Mouse (Mus musculus) liver, embryonic 13.5 days (tissue): ENCODE data around the gene Fnbp4. TPM values are rescaled to one million over a fixed set of nuclear protein-coding genes. Genes with fewer than 3 reads are reported as not detected.
"Not testable (repeated sequence)": the region's sequence is repeated elsewhere in the genome, so short reads cannot be mapped to it uniquely, and the experiment has no call there.

Experiments
- ATAC-seq: fragments of 200-750 bp; cut with Nextera tagmentation; 2 replicates; pipeline ENCODE4 v1.8.0; 2017; ENCODE audit warnings: low read depth, mild to moderate bottlenecking, moderate number of reproducible peaks, moderate library complexity
- DNase-seq: peaks from one replicate; pipeline ENCODE4 v3.0.0; 2022
- H3K27ac ChIP-seq: fragments of 300-500 bp; sonication (generic); 2 replicates; pipeline ENCODE4 v1.5.1; 2015; ENCODE audit warnings: moderate library complexity, mild to moderate bottlenecking, inconsistent platforms
- H3K27me3 ChIP-seq: fragments of 300-500 bp; sonication (generic); 2 replicates; pipeline ENCODE4 v1.6.1; 2015; ENCODE audit warnings: mild to moderate bottlenecking, inconsistent platforms
- H3K36me3 ChIP-seq: fragments of 300-500 bp; sonication (generic); 2 replicates; pipeline ENCODE4 v1.6.1; 2015; ENCODE audit warnings: mild to moderate bottlenecking, inconsistent platforms
- H3K4me1 ChIP-seq: fragments of 300-500 bp; sonication (generic); replicated peaks from 2 replicates; pipeline ENCODE4 v1.6.1; 2015; ENCODE audit warnings: inconsistent platforms
- H3K4me2 ChIP-seq: fragments of 300-500 bp; sonication (generic); 2 replicates; pipeline ENCODE4 v1.6.1; 2015; ENCODE audit warnings: inconsistent platforms, mild to moderate bottlenecking, moderate library complexity
- H3K4me3 ChIP-seq: fragments of 300-500 bp; sonication (generic); replicated peaks from 2 replicates; pipeline ENCODE4 v1.5.1; 2015; ENCODE audit warnings: mild to moderate bottlenecking, inconsistent platforms
- H3K9ac ChIP-seq: fragments of 300-500 bp; sonication (generic); 2 replicates; pipeline ENCODE4 v1.6.1; 2015; ENCODE audit warnings: mild to moderate bottlenecking, inconsistent platforms
- H3K9me3 ChIP-seq: fragments of 300-500 bp; sonication (generic); replicated peaks from 2 replicates; pipeline ENCODE4 v1.6.1; 2016; ENCODE audit warnings: inconsistent platforms
- WGBS: fragments of 180-500 bp; shearing (Covaris S2); methylation state at CpG from one replicate; pipeline ENCODE4 v1.1.7; 2015; ENCODE audit not compliant: insufficient replicate concordance; 5-methylcytosine and 5-hydroxymethylcytosine counted together
- polyA plus RNA-seq: library from polyadenylated mRNA; unstranded; fragments of >200 nt; fragmentation: Nextera tagmentation; extraction: Ambion mirVana; gene quantifications from 2 replicates; pipeline ENCODE4 v1.2.1, GENCODE M21; 2015

Fnbp4 gene
- polyA plus RNA-seq, 1 experiment from 2014 or later: 30.4 TPM

- Histone ChIP-seq H3K27ac (no peak overlapping the region), H3K9ac (no peak overlapping the region)
- peak; percentile 53; the same call in 1 of the 2 replicates for ATAC-seq
These were observed 37.8 kb downstream of the Fnbp4 start for GRCm38 (mm10) chr2:90782901-90783486.

GRCm38 (mm10) chr2:90788126-90788525, 43.0 kb downstream of the Fnbp4 start:
- no peak overlapping the region for H3K27ac ChIP-seq
- DNase-seq: no peak
- H3K4me2 ChIP-seq: no peak overlapping the region
- no peaks in the 10 kb centered on the region for H3K36me3 ChIP-seq
- no peaks in the 10 kb centered on the region for H3K9me3 ChIP-seq
- H3K9ac ChIP-seq: no peak overlapping the region
- H3K4me1 ChIP-seq: no peaks in the 10 kb centered on the region
- no peak overlapping the region for H3K4me3 ChIP-seq
- 56% methylated on average over 2 of the region's 2 CpGs for WGBS
- peaks cover 16% of the 10 kb centered on the region for H3K27me3 ChIP-seq
- ATAC-seq: no peak

More at GRCm38 (mm10) chr2:90782901-90783486, 37.8 kb downstream of the Fnbp4 start:
- H3K36me3 ChIP-seq: peaks cover 32% of the 10 kb centered on the region
- 3% methylated on average over 28 of the region's 29 CpGs for WGBS
- peaks cover 29% of the 10 kb centered on the region for H3K27me3 ChIP-seq
- H3K4me1 ChIP-seq: peaks cover 12% of the 10 kb centered on the region
- DNase-seq: no peak
- H3K4me2 ChIP-seq: peak overlapping the region; percentile 60
- H3K4me3 ChIP-seq: peak overlapping the region; percentile 48
- no peaks in the 10 kb centered on the region for H3K9me3 ChIP-seq

DNA sequence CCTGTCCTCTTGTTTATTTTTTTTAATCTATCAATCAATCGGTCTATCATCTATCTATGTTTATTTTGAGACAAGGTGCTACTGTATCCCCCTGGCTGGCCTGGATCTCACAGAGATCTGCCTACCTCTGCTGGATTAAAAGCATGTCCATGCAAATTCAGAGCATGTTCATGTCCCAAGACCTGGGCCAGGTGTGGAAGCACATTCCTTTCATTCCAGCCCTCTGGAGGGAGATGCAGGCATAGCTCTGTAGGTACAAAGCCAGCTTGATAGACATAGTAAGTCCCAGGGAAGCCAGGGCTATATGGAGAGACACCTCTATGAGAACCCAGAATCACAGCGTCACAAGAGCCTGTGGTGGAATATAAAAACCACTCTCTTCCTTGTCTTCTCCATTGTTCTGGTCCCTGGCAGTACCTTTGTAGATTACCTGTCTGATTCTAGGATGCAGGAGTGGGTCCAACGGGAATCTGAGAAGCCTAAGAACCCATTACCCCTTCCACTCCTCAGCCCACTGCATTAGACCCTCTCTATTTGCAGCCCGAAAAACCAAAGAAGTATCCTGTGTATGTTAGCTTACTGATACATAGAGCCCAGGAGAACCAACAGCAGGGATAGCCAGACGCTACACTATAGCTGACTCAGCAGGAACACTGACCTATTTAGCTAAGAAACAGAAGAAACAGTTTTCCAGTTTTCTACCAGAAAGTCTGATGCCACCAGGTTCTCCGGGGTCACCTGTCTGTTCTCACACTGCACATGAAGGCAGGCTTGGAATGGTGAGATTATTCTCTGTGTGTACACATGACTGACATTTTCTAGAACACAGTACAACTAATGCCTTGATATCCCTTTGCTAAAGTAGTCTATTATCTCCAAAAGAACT, 63.3 kb downstream of the Fnbp4 start:
- ATAC-seq (no peak), DNase-seq (no peak)
- Histone ChIP-seq H3K9me3 (no peaks in the 10 kb centered on the region), H3K27ac (no peak overlapping the region), H3K4me1 (no peaks in the 10 kb centered on the region), H3K9ac (no peak overlapping the region), H3K4me2 (no peak overlapping the region), H3K4me3 (no peak overlapping the region), H3K27me3 (no peaks in the 10 kb centered on the region), H3K36me3 (no peaks in the 10 kb centered on the region)
- 57% methylated on average over 6 of the region's 6 CpGs for WGBS

DNA sequence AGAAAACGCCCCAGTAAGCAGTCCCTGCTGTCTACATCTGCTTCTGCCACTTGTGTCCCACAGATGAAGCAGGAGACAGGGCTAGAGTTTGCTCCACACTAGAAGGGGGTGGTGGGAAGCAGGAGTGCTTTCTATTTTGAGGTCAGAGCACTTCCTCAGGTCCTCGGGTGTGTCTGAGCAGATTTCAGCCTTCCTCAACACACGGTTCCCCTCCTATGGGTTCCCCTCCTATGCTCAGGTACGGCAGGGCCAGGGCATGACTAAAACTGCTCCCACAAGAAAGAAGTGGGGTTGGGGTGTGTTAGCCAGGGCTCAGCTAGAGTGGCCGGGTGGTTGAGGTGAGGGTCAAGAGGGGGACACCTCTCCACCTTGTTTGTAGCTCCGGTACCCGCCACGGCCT, 65.6 kb downstream of the Fnbp4 start:
- Histone ChIP-seq H3K4me1 (no peaks in the 10 kb centered on the region), H3K27me3 (no peaks in the 10 kb centered on the region), H3K9ac (no peak overlapping the region), H3K27ac (no peak overlapping the region), H3K4me2 (no peak overlapping the region), H3K4me3 (no peak overlapping the region), H3K9me3 (no peaks in the 10 kb centered on the region), H3K36me3 (no peaks in the 10 kb centered on the region)
- 61% methylated on average over 8 of the region's 8 CpGs for WGBS
- DNase-seq: no peak
- no peak for ATAC-seq

DNA sequence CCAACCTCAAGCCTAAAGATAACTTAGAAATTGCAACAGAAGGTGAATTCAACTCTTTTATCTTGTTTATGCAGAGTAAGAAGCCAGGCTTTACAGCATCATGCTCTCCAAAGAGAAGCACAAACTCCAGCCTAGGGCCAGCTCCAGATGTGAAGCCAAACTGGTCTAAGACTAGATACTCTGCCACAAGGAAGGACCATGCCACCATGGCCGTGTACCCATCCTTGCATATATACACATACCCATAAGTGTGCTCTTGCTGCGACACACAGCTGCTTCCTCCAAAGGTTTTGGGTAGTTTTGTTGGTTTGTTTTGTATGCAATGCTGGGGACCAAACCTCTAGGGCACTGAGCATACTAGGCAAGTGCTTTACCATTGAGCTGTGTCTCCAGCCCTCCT, 70.1 kb downstream of the Fnbp4 start:
- Histone ChIP-seq H3K4me2 (no peak overlapping the region), H3K4me1 (no peaks in the 10 kb centered on the region), H3K27me3 (no peaks in the 10 kb centered on the region), H3K36me3 (no peaks in the 10 kb centered on the region), H3K4me3 (no peak overlapping the region), H3K27ac (no peak overlapping the region), H3K9me3 (no peaks in the 10 kb centered on the region), H3K9ac (no peak overlapping the region)
- ATAC-seq (no peak), DNase-seq (no peak)
- 60% methylated on average over 2 of the region's 2 CpGs for WGBS

- Histone ChIP-seq H3K9me3 (no peaks in the 10 kb centered on the region), H3K4me2 (no peak overlapping the region), H3K4me1 (no peaks in the 10 kb centered on the region), H3K36me3 (no peaks in the 10 kb centered on the region), H3K9ac (no peak overlapping the region), H3K27ac (no peak overlapping the region), H3K27me3 (no peaks in the 10 kb centered on the region), H3K4me3 (no peak overlapping the region)
- DNase-seq (no peak), ATAC-seq (no peak)
- WGBS: 73% methylated on average over 4 of the region's 4 CpGs
These were observed 71.0 kb downstream of the Fnbp4 start for GRCm38 (mm10) chr2:90816144-90816543.

- H3K4me3 ChIP-seq: no peak overlapping the region
- no peaks in the 10 kb centered on the region for H3K27me3 ChIP-seq
- WGBS: 79% methylated on average over 3 of the region's 3 CpGs
- H3K9me3 ChIP-seq: no peaks in the 10 kb centered on the region
- H3K9ac ChIP-seq: no peak overlapping the region
- H3K4me1 ChIP-seq: no peaks in the 10 kb centered on the region
- H3K4me2 ChIP-seq: no peak overlapping the region
- no peak overlapping the region for H3K27ac ChIP-seq
- ATAC-seq: no peak
- no peaks in the 10 kb centered on the region for H3K36me3 ChIP-seq
- no peak for DNase-seq
These were observed 73.5 kb downstream of the Fnbp4 start for GRCm38 (mm10) chr2:90818710-90819109.

GRCm38 (mm10) chr2:90820894-90821293, 75.7 kb downstream of the Fnbp4 start:
- H3K4me2 ChIP-seq: no peak overlapping the region
- H3K27me3 ChIP-seq: no peaks in the 10 kb centered on the region
- H3K36me3 ChIP-seq: no peaks in the 10 kb centered on the region
- no peaks in the 10 kb centered on the region for H3K9me3 ChIP-seq
- H3K27ac ChIP-seq: no peak overlapping the region
- H3K9ac ChIP-seq: no peak overlapping the region
- no peak for DNase-seq
- ATAC-seq: no peak
- H3K4me1 ChIP-seq: no peaks in the 10 kb centered on the region
- WGBS: 53% methylated on average over 3 of the region's 3 CpGs
- H3K4me3 ChIP-seq: no peak overlapping the region

GRCm38 (mm10) chr2:90822978-90823377, 77.8 kb downstream of the Fnbp4 start:
- Histone ChIP-seq H3K9me3 (no peaks in the 10 kb centered on the region), H3K4me1 (no peaks in the 10 kb centered on the region), H3K27ac (no peak overlapping the region), H3K4me2 (no peak overlapping the region), H3K36me3 (no peaks in the 10 kb centered on the region), H3K4me3 (no peak overlapping the region), H3K9ac (no peak overlapping the region), H3K27me3 (no peaks in the 10 kb centered on the region)
- WGBS: 71% methylated on average over 2 of the region's 2 CpGs
- DNase-seq (no peak), ATAC-seq (no peak)

DNA sequence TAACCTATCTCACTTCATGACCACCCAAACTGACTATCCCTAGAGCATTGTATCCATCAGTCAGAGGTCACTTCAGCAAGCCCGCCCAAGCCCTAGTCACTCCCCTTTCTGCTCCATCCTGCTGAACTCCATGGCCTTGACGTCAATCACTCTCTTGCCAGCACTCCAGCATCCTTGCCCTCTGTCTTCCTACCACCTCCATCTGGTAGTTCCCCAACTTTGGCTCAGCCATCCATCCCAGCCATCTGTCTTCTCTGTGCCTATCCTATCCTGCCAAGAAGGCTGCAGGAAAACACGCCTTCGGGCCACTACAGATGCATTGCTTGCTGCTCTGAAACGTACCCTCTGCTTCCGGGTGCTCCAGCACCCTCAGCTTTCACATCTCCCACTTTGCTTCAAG, 78.6 kb downstream of the Fnbp4 start:
- no peaks in the 10 kb centered on the region for H3K4me1 ChIP-seq
- 69% methylated on average over 6 of the region's 6 CpGs for WGBS
- H3K4me2 ChIP-seq: no peak overlapping the region

GRCm38 (mm10) chr2:90824528-90824927, 79.4 kb downstream of the Fnbp4 start:
- H3K9me3 ChIP-seq, H3K27me3 ChIP-seq, H3K4me1 ChIP-seq, ATAC-seq, H3K27ac ChIP-seq, H3K36me3 ChIP-seq, DNase-seq, H3K9ac ChIP-seq, H3K4me2 ChIP-seq, H3K4me3 ChIP-seq: not testable (repeated sequence)
- WGBS: 66% methylated on average over 10 of the region's 10 CpGs

More for the DNA sequence above, 78.6 kb downstream of the Fnbp4 start:
- Histone ChIP-seq H3K4me3 (no peak overlapping the region), H3K27ac (no peak overlapping the region), H3K9me3 (no peaks in the 10 kb centered on the region), H3K9ac (no peak overlapping the region), H3K36me3 (no peaks in the 10 kb centered on the region), H3K27me3 (no peaks in the 10 kb centered on the region)
- DNase-seq (no peak), ATAC-seq (no peak)
